Mouse (Mus musculus) thymus, adult 2 months (tissue): Measurements from ENCODE around the gene Ldhal6b. TPM values are rescaled to one million over a fixed set of nuclear protein-coding genes. Genes with fewer than 3 reads are reported as not detected.

Source experiments
- DNase-seq: peaks from one replicate; pipeline ENCODE4 v3.0.0; 2021
- H3K27ac ChIP-seq: fragments of 200-500 bp; 2 replicates; pipeline ENCODE4 v1.5.1; 2012; ENCODE audit warnings: low read length, control low read depth; ENCODE audit not compliant: control insufficient read depth, insufficient read depth
- H3K27me3 ChIP-seq: fragments of 200-500 bp; 2 replicates; pipeline ENCODE4 v1.6.1; 2012; ENCODE audit warnings: mild to moderate bottlenecking, low read length, moderate library complexity, mixed read lengths; ENCODE audit not compliant: control insufficient read depth, insufficient read depth
- H3K36me3 ChIP-seq: fragments of 200-500 bp; 2 replicates; pipeline ENCODE4 v1.6.1; 2012; ENCODE audit warnings: mild to moderate bottlenecking, low read length, moderate library complexity; ENCODE audit not compliant: control insufficient read depth, insufficient read depth
- H3K4me1 ChIP-seq: fragments of 200-500 bp; replicated peaks from 2 replicates; pipeline ENCODE4 v1.6.1; 2012; ENCODE audit warnings: low read length; ENCODE audit not compliant: control insufficient read depth, insufficient read depth
- H3K4me3 ChIP-seq: fragments of 200-500 bp; 2 replicates; pipeline ENCODE4 v1.5.1; 2012; ENCODE audit warnings: mild to moderate bottlenecking, low read length, control low read depth, moderate library complexity; ENCODE audit not compliant: control insufficient read depth, insufficient read depth
- CTCF ChIP-seq: fragments of 200-500 bp; IDR thresholded peaks from 2 replicates; pipeline ENCODE4 v1.5.1; 2012; ENCODE audit warnings: mild to moderate bottlenecking, control low read depth, low read length, moderate library complexity, borderline replicate concordance; ENCODE audit not compliant: control insufficient read depth, poor library complexity, insufficient read depth; ENCODE audit errors: extremely low read depth
- POLR2A ChIP-seq: fragments of 200-500 bp; IDR thresholded peaks from 2 replicates; pipeline ENCODE4 v1.6.1; 2012; ENCODE audit warnings: mild to moderate bottlenecking, low read length, control low read depth, moderate library complexity; ENCODE audit not compliant: control insufficient read depth, poor library complexity, insufficient read depth; ENCODE audit errors: extremely low read depth
- WGBS: fragments of 180-500 bp; shearing (Covaris S2); methylation state at CpG from one replicate; pipeline ENCODE4 v1.1.7; 2018; 5-methylcytosine and 5-hydroxymethylcytosine counted together
- polyA plus RNA-seq: library from polyadenylated mRNA; depleted of rRNA; stranded (reverse); fragments of >200 nt; gene quantifications from 2 replicates; pipeline ENCODE4 v1.2.3, GENCODE M21; 2012

The Ldhal6b gene
- polyA plus RNA-seq, 1 experiment = 1.4 TPM

GRCm38 (mm10) chr17:5402069-5402468 lies 16.5 kb downstream of the Ldhal6b start:
- Histone ChIP-seq H3K27ac (no peak overlapping the region), H3K36me3 (no peaks in the 10 kb centered on the region), H3K4me1 (peaks cover 5% of the 10 kb centered on the region), H3K27me3 (peaks cover 12% of the 10 kb centered on the region), H3K4me3 (no peak overlapping the region)
- TF ChIP-seq CTCF (peak; percentile 92), POLR2A (no peak)
- WGBS = 4% methylated on average over 9 of the region's 9 CpGs
- peak; percentile 72 for DNase-seq

DNA sequence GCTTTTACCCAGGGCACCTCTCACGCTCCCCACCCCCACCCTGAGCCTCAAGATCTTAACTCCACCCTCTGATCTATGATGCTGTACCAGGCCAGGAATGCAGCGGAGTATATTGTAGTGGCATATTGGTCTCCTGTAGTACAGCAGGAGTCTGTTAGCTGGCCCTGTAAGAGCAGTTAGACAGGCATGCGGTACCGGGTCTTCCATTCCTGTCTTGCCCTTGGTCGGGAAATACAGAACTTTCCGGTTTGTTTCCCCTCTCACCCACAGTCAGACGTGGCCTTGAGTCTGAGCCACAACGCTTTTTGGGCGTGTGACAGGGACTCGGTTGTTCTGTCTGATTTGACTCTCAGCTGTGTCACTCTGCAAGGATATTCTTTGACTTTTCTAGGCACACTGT lies 17.3 kb downstream of the Ldhal6b start:
- DNase-seq = no peak
- 91% methylated on average over 10 of the region's 10 CpGs for WGBS
- no peaks in the 10 kb centered on the region for H3K36me3 ChIP-seq
- H3K27ac ChIP-seq = no peak overlapping the region
- H3K27me3 ChIP-seq = peaks cover 12% of the 10 kb centered on the region
- peaks cover under 1% of the 10 kb centered on the region; the same call in 1 of the 2 replicates for H3K4me1 ChIP-seq
- no peak overlapping the region for H3K4me3 ChIP-seq
- no peak for TF ChIP-seq POLR2A
- TF ChIP-seq CTCF = no peak

GRCm38 (mm10) chr17:5400435-5401090 lies 18.0 kb downstream of the Ldhal6b start:
- Histone ChIP-seq H3K27ac (no peak overlapping the region), H3K27me3 (peaks cover 12% of the 10 kb centered on the region), H3K4me1 (no peaks in the 10 kb centered on the region; the same call in 1 of the 2 replicates), H3K4me3 (no peak overlapping the region), H3K36me3 (no peaks in the 10 kb centered on the region)
- 84% methylated on average over 14 of the region's 14 CpGs for WGBS
- no peak for DNase-seq
- no peak for TF ChIP-seq CTCF
- TF ChIP-seq POLR2A = no peak

DNA sequence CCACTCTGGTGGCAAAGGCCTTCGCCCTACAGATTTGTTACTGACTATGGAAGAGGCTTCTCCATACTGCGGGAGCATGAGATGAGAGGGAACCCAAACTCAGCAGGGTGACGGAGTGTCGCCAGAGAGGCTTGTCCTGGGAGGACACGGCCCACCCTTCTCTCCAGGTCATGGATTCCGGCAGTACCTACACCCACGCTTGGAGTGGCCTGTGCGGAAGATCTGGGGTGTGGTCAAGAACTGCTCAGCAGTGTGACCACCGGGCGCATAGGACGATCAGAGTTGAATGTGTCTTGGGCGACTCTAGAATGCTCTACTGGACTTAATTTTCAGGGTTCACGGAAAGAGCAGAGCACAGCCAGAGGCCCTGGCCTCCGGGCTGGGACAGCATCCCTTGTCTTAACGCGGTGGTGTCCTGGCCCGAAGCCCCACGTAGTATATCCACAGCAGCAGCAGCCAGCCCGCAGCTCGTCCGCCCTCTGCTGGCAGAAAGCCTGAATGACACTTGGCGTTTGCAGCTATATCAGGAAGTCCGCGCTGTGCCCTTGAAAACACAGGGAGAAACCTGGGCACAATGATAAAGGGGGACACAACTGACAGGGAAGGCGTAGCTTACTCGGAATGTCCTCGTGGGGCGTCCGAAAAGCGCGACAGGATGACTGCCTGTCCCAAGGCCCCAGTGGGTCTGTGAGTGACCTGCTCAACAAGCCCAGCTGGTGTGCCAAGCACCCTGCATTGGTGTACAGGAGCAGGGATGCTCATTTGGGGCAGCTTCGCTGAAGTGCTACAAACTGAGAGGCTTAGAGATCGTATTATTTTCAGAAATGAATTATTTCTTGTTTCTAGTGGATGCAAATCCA lies 21.2 kb downstream of the Ldhal6b start:
- peak; percentile 84 for DNase-seq
- no peaks in the 10 kb centered on the region for H3K36me3 ChIP-seq
- no peaks in the 10 kb centered on the region; the same call in 1 of the 2 replicates for H3K4me1 ChIP-seq
- H3K4me3 ChIP-seq = no peak overlapping the region
- TF ChIP-seq CTCF (peak; percentile 97), POLR2A (no peak)
- 34% methylated on average over 33 of the region's 33 CpGs for WGBS
- no peaks in the 10 kb centered on the region for H3K27me3 ChIP-seq
- no peak overlapping the region for H3K27ac ChIP-seq

DNA sequence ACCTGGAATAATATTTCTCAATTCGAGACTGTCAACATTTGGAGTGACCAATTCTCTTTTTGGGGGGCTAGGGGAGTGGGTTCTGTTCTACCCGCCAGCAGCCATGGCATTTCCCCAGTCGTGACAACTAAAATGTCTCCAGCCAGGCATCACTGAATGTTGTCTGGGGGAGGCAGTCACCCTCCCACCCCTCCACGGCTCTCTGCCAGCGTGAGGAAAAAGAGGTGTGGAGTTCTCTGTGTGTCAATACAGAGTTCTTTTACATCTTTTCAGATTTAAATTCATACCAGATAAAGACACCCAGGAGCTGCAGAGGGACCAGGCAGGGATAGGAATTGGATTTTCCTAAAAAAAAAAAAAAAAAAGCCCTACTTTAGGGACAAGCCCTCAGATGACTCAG lies 22.4 kb downstream of the Ldhal6b start:
- Histone ChIP-seq H3K27ac (no peak overlapping the region), H3K4me1 (no peaks in the 10 kb centered on the region; the same call in 1 of the 2 replicates), H3K36me3 (no peaks in the 10 kb centered on the region), H3K4me3 (no peak overlapping the region), H3K27me3 (no peaks in the 10 kb centered on the region)
- no peak for DNase-seq
- WGBS = 96% methylated on average over 5 of the region's 5 CpGs
- TF ChIP-seq CTCF (no peak), POLR2A (no peak)

DNA sequence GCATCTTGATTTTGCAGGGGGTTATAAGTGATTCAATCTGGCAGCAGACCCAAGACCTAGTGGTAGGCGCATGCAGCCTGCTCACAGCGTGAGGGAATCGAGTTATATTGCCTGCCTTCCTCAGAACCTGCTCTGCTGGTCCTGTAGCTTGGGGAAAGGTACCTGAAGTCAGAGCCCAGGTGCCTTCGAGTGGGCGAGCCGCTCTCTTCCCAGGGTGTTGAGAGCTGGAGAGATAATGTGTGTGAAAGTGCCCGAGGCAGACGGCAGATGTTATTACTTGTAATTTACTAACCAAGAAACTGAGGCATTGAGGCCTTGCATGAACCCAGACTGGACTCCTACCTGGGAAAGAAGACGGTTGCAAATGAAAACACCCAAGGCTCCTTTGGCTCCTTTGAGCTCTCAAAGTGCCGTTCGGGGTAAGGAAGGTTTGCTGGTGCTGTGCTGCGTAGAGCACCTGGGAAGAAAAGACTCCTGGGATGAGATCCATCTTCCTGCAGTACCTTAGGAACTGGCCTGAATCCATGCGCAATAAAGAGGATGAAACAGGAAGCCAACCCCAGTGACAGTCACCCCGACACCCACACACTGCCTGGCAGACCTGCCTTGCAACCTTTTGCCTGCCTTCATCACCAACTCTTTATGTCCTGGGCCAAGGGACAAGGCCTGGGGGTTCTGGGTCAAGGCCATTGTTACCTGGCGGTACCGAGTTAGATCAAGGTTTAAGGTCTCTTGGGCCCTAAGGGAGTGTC lies 22.9 kb downstream of the Ldhal6b start:
- H3K4me3 ChIP-seq = no peak overlapping the region
- no peak overlapping the region for H3K27ac ChIP-seq
- no peak for DNase-seq
- WGBS = 94% methylated on average over 16 of the region's 16 CpGs
- no peaks in the 10 kb centered on the region; the same call in 1 of the 2 replicates for H3K4me1 ChIP-seq
- H3K27me3 ChIP-seq = no peaks in the 10 kb centered on the region
- no peaks in the 10 kb centered on the region for H3K36me3 ChIP-seq
- TF ChIP-seq CTCF (no peak), POLR2A (no peak)

DNA sequence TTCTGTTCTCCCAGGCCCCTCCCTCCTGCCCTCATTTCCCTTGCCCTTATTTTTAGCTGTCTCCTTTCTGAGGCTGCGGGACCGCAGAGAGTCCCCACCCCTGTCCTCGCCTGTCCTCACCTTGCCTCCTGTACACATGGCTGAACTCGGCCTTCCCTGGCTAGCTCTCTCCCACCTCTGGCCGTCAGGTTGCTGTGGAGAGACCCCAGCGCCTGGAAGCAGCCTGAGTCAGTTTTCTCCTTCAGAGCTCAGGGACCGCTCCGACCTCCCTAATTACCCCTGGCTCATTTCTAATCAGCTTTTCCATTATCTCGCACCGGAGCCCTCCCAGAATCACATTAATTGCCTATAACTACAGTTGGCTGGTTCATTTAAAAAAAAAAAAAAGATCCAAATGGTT lies 27.9 kb downstream of the Ldhal6b start:
- no peak for DNase-seq
- WGBS = 78% methylated on average over 10 of the region's 10 CpGs
- H3K27me3 ChIP-seq = no peaks in the 10 kb centered on the region
- no peak overlapping the region for H3K27ac ChIP-seq
- TF ChIP-seq CTCF (no peak), POLR2A (no peak)
- H3K36me3 ChIP-seq = no peaks in the 10 kb centered on the region
- H3K4me1 ChIP-seq = no peaks in the 10 kb centered on the region
- H3K4me3 ChIP-seq = no peak overlapping the region
